Mouse (Mus musculus) liver, embryonic 16.5 days (tissue): ENCODE measurements around the gene Rb1. TPM values are rescaled to one million over a fixed set of nuclear protein-coding genes. Genes with fewer than 3 reads are reported as not detected.
A peak's percentile ranks its signal among the peaks of the same experiment; 100 is the strongest.

Experiments
- ATAC-seq: fragments of 200-750 bp; cut with Nextera tagmentation; 2 replicates; pipeline ENCODE4 v1.8.0; 2017; ENCODE audit warnings: low read depth, mild to moderate bottlenecking, moderate number of reproducible peaks, moderate library complexity
- H3K27ac ChIP-seq: fragments of 300-500 bp; sonication (generic); 2 replicates; pipeline ENCODE4 v1.5.1; 2014; ENCODE audit warnings: mild to moderate bottlenecking, low read length
- H3K27me3 ChIP-seq: fragments of 300-500 bp; sonication (generic); 2 replicates; pipeline ENCODE4 v1.6.1; 2014; ENCODE audit warnings: low read depth, low read length, mixed read lengths; ENCODE audit not compliant: control insufficient read depth, insufficient read depth
- H3K36me3 ChIP-seq: fragments of 300-500 bp; sonication (generic); 2 replicates; pipeline ENCODE4 v1.6.1; 2014; ENCODE audit warnings: mild to moderate bottlenecking; ENCODE audit not compliant: control insufficient read depth, insufficient read depth
- H3K4me1 ChIP-seq: fragments of 300-500 bp; sonication (generic); 2 replicates; pipeline ENCODE4 v1.6.1; 2014; ENCODE audit warnings: low read depth, low read length, mixed read lengths; ENCODE audit not compliant: control insufficient read depth
- H3K4me2 ChIP-seq: fragments of 300-500 bp; sonication (generic); 2 replicates; pipeline ENCODE4 v1.6.1; 2014; ENCODE audit warnings: low read depth, low read length, mixed read lengths
- H3K4me3 ChIP-seq: fragments of 300-500 bp; sonication (generic); 2 replicates; pipeline ENCODE4 v1.5.1; 2014; ENCODE audit warnings: low read depth, mild to moderate bottlenecking, low read length
- H3K9ac ChIP-seq: fragments of 300-500 bp; sonication (generic); 2 replicates; pipeline ENCODE4 v1.6.1; 2014; ENCODE audit warnings: low read depth, low read length
- H3K9me3 ChIP-seq: fragments of 300-500 bp; sonication (generic); replicated peaks from 2 replicates; pipeline ENCODE4 v1.6.1; 2016; ENCODE audit warnings: low read length; ENCODE audit not compliant: control insufficient read depth
- WGBS: fragments of 180-500 bp; shearing (Covaris S2); extraction: QIAGEN DNeasy Blood & Tissue Kit; methylation state at CpG from one replicate; pipeline ENCODE4 v1.1.7; 2014; ENCODE audit not compliant: insufficient replicate concordance; 5-methylcytosine and 5-hydroxymethylcytosine counted together
- polyA plus RNA-seq: library from polyadenylated mRNA; unstranded; fragments of >200 nt; fragmentation: Nextera tagmentation; extraction: Ambion mirVana; gene quantifications from 2 replicates; pipeline ENCODE4 v1.2.1, GENCODE M21; 2015

Gene Rb1
- polyA plus RNA-seq, 1 experiment from 2014 or later, result 18.5 TPM

DNA sequence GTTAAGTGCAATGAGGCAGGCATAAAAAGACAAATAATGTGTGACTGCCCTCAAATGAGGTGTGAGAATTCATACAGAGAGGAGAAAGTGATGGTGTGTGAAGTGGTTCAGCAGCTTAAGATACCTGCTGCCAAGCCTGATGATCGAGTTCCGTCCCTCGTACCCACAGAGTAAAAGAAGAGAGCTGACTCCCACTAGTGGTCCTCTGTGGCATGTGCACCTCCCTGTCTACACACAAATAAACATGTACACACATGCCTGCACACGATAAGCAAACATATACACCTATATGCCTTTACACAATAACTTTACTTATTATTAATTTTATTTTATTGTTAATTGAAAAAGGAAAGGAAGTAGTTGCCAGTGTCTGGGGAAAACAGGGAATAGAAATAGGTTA lies 20.0 kb upstream of the Rb1 start:
- no peak overlapping the region for H3K27ac ChIP-seq
- no peaks in the 10 kb centered on the region for H3K9me3 ChIP-seq
- H3K27me3 ChIP-seq, result no peaks in the 10 kb centered on the region
- no peak overlapping the region for H3K4me3 ChIP-seq
- no peak overlapping the region for H3K9ac ChIP-seq
- no peak overlapping the region for H3K4me2 ChIP-seq
- 88% methylated on average over 4 of the region's 4 CpGs for WGBS
- H3K36me3 ChIP-seq, result no peaks in the 10 kb centered on the region; the same call in 1 of the 2 replicates
- no peaks in the 10 kb centered on the region; the same call in 1 of the 2 replicates for H3K4me1 ChIP-seq
- no peak for ATAC-seq

DNA sequence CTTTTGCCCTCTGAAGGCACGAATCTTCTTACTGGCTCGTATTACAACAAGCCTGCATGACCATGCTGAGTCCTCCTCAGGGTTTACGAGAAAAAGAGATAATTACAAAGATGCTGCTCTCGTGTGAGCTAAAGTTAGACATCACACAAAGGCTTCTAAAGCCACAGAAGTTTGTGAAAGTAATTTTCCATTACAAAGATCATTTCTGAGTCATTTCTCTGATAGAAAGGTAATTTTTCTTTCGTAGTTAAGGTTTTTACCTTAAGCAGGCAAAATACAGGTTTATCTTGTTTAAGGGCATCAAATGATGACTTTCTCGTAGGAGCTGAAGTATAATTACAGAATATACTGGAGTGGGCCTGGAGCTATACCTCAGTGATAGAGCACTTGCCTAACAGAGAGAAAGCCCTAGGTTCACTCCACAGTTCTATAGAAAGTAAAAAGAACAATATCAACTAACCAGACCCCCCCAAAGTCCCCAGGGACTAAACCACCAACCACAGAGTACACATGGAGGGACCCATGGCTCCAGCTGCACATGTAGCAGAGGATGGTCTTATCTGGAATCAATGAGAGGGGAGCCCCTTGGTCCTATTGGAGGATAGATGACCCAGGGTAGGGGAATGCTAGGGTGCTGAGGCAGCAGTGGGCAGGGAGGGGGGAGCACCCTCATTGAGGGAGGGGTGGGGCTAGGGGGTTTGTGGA lies 14.6 kb upstream of the Rb1 start:
- H3K36me3 ChIP-seq, result no peaks in the 10 kb centered on the region
- H3K27ac ChIP-seq, result no peak overlapping the region
- no peak overlapping the region for H3K4me2 ChIP-seq
- H3K9me3 ChIP-seq, result no peaks in the 10 kb centered on the region
- no peaks in the 10 kb centered on the region for H3K27me3 ChIP-seq
- no peak for ATAC-seq
- no peak overlapping the region for H3K9ac ChIP-seq
- no peaks in the 10 kb centered on the region for H3K4me1 ChIP-seq
- H3K4me3 ChIP-seq, result no peak overlapping the region
- WGBS, result 48% methylated on average over 6 of the region's 6 CpGs

DNA sequence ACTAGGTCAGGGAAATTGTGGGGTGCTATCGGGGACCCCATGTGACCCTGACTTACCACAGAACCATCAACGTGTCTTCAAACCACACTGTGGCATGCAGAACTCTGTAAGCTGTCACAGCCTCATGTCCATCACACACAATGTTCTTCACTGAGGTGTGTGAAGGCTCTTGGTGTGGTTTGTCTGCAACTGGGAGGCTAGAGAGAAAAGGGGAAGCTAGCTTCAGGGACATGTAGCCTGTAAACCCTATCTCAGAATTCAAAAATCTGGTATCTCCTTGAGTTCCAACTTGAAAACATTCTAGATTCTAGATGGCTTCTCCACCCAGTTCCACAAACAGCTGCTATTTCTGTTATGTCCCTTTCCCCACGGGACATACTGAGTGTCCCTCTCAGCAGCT lies 14.0 kb upstream of the Rb1 start:
- 18% methylated on average over 3 of the region's 3 CpGs for WGBS
- Histone ChIP-seq H3K27ac (no peak overlapping the region), H3K36me3 (no peaks in the 10 kb centered on the region), H3K4me2 (no peak overlapping the region), H3K4me3 (no peak overlapping the region), H3K9me3 (no peaks in the 10 kb centered on the region), H3K4me1 (no peaks in the 10 kb centered on the region), H3K27me3 (no peaks in the 10 kb centered on the region), H3K9ac (no peak overlapping the region)
- ATAC-seq, result no peak

DNA sequence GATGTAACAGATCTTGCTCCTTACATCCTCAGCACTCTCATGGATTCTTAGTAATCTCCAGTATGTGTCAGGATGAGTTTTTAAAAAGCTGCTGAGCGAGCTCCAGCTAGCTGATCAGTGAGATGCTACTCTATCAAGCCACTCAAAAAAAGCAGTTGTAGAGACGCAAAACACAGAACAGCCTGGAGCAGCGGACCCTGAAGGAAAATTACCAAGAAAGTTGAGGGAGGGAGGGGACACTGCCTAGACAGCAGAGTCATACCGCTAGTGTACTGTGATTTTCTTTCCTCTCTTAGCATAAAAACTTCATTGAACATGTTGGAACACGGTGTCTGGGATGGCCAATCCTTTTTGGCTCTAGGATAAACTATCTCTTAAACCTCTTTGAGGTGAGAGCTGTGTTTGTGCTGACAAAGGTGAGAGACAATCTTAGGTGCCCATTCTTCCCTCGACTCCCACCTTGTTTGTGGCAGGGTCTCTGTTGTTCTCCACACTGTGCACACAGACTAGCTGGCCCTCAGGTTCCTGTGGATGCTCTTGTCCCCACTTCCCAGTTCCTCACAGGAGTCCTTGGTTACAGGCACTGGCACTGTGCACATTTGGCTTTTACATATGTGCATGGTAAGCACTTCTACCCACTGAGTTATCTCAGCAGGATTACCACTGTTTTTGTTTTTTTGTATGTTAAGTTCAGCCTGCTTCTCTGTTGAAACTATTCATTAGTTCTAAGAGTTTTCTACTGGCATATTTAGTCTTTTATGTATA lies 10.9 kb upstream of the Rb1 start:
- Histone ChIP-seq H3K27me3 (no peaks in the 10 kb centered on the region), H3K9ac (no peak overlapping the region), H3K4me3 (no peak overlapping the region), H3K4me1 (no peaks in the 10 kb centered on the region), H3K27ac (no peak overlapping the region), H3K4me2 (no peak overlapping the region), H3K36me3 (no peaks in the 10 kb centered on the region), H3K9me3 (no peaks in the 10 kb centered on the region)
- ATAC-seq, result no peak
- 58% methylated on average over 6 of the region's 6 CpGs for WGBS

DNA sequence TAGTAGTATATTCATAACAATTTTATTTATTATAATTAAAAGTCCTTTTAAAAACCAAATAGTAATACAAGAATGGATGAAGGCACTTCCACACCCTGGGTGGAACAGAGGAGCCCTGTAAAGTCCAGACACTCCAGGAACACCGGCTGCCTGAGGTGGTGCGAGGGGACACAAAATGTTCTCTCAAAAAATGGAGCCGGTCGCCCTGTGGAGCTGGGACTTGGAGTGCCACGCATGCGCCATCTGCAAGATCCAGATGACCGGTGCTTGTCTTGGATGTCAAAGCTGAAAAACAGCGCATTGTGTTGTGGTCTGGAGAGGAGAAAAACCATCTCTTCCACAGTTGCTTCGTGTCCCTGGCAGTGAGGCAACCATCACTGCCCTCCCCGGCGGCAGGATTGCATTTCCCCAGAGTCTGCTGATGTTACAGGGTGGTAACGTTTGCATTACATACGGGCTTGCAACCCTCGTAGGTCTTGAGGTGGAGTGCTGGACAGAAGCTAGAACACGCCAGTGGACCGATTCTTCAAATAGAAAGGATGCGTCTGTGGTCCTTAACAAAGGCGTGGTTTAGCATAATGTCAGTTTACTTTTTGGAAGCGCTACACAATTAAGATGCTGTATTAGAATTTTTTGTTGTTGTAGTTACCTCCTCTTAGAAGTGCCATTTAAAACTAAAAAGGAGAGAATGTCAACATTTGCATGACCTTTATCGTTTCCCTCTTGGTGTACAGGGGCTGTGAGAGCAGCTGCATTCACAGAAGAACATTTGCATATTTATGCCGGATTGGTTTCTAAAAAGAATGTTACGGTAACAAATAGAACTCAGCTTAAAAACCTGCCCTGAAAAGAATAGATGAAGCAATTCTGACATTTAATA lies 9.5 kb upstream of the Rb1 start:
- Histone ChIP-seq H3K9me3 (no peaks in the 10 kb centered on the region), H3K4me3 (no peak overlapping the region), H3K36me3 (no peaks in the 10 kb centered on the region), H3K4me1 (no peaks in the 10 kb centered on the region), H3K27me3 (no peaks in the 10 kb centered on the region), H3K27ac (no peak overlapping the region), H3K4me2 (no peak overlapping the region), H3K9ac (no peak overlapping the region)
- ATAC-seq, result no peak
- 74% methylated on average over 22 of the region's 22 CpGs for WGBS

DNA sequence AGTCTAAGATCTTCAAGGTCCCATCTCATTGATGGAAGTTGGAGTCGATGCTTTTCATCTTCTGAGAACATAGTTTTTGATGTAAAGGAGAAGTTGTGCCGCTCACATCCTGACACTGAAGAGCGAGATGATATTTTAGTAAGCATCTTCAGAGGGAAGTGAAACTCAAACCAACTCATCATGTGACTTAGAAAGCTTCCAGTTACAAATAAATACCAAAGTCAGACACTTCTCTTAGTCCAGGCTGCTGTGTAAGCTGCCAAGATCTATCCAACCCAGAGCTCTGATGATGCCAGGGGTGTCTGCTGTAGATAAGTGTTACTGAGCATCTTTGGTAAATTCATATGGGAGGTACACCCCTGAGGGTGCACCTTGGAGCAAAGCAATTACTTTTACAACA lies 8.3 kb upstream of the Rb1 start:
- Histone ChIP-seq H3K27me3 (no peaks in the 10 kb centered on the region), H3K4me2 (no peak overlapping the region), H3K9ac (no peak overlapping the region), H3K4me3 (no peak overlapping the region), H3K9me3 (no peaks in the 10 kb centered on the region), H3K27ac (no peak overlapping the region), H3K36me3 (no peaks in the 10 kb centered on the region), H3K4me1 (no peaks in the 10 kb centered on the region)
- WGBS, result 40% methylated on average over 3 of the region's 3 CpGs
- 0 out of 2 replicates have a peak, but pooled peaks have one; percentile 30 for ATAC-seq

DNA sequence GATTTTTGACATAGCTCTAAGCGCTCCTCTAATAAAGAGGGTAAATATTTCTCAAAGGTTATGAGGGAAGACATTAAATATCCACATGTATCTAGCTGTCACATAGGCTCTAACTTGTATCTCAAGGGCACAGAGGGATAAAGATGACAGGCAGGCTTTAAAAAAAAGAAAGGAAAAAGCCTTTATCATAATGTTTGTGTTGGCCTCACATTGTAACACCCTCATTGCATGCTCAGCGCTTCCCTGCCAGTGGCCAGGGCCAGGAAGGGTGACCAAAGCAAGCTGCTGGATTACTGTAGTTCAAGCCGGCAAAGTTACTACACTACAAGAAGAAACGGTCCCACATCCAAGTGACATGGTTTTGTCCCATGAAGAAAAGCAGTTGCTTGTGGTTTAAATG lies 5.8 kb upstream of the Rb1 start:
- H3K36me3 ChIP-seq, result no peaks in the 10 kb centered on the region
- H3K27me3 ChIP-seq, result no peaks in the 10 kb centered on the region
- H3K4me1 ChIP-seq, result peaks cover 7% of the 10 kb centered on the region
- no peak for ATAC-seq
- no peak overlapping the region for H3K9ac ChIP-seq
- whole genome bisulfite sequencing, result 72% methylated on average over 4 of the region's 4 CpGs
- H3K4me2 ChIP-seq, result no peak overlapping the region
- H3K9me3 ChIP-seq, result no peaks in the 10 kb centered on the region
- H3K27ac ChIP-seq, result no peak overlapping the region
- H3K4me3 ChIP-seq, result no peak overlapping the region

DNA sequence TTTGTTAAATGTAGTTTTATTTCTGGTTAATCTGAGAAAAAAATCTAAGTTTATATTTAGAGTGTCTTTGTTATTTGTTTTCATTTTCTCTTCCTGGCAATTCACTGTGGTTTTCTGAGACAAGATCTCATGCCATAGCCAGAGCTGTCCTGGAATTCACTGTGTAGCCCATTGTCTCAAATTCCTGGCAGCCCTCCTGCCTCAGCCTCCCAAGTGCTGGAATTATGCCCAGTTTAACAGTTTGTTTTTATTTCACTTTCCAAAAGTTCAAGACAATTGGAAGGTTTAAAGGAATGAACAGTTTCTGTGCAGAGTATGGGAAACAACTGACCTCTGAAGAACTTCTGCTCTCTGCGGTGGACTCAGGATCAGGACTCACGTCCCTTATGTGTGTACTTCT lies 4.2 kb upstream of the Rb1 start:
- 77% methylated on average over 2 of the region's 2 CpGs for WGBS

More for the DNA sequence above, 4.2 kb upstream of the Rb1 start:
- H3K4me3 ChIP-seq, result no peak overlapping the region
- no peak for ATAC-seq
- H3K9me3 ChIP-seq, result no peaks in the 10 kb centered on the region
- no peak overlapping the region for H3K9ac ChIP-seq
- H3K4me2 ChIP-seq, result no peak overlapping the region
- no peak overlapping the region for H3K27ac ChIP-seq
- no peaks in the 10 kb centered on the region for H3K36me3 ChIP-seq
- no peaks in the 10 kb centered on the region for H3K27me3 ChIP-seq
- H3K4me1 ChIP-seq, result peaks cover 9% of the 10 kb centered on the region
